Mouse (Mus musculus) Patski (cell line): ENCODE measurements around the gene Adamts20. TPM values are rescaled to one million over a fixed set of nuclear protein-coding genes. Genes with fewer than 3 reads are reported as not detected.

Experiments used
- ATAC-seq: fragments of 100-300 bp; one replicate; pipeline ENCODE4 v1.8.0; 2021
- CTCF ChIA-PET: fragments of 350-600 bp; sonication (Branson Sonifier 250); formaldehyde crosslinking; loops from one replicate; lab custom pipeline; 2022; ENCODE audit warnings: inconsistent platforms; lab: Charles Lee
- POLR2A ChIA-PET: fragments of 350-600 bp; sonication (Branson Sonifier 250); formaldehyde crosslinking; loops from one replicate; lab custom pipeline; 2022; ENCODE audit warnings: antibody characterized with exemption, inconsistent platforms; lab: Charles Lee
- DNase-seq: peaks from one replicate; pipeline ENCODE4 v3.0.0-alpha.2; 2011; ENCODE audit warnings: low read depth, low spot score
- H3K27me3 ChIP-seq: fragments of 371-371 bp; one replicate; pipeline ENCODE4 v1.5.1; 2021
- CTCF ChIP-seq: fragments of 100-300 bp; IDR thresholded peaks from one replicate; pipeline ENCODE4 v1.5.1; 2021
- in situ Hi-C: fragments of 300-500 bp; cut with MboI; formaldehyde crosslinking; loops from 3 replicates; pipeline ENCODE4 v1.11.1; 2018; ENCODE audit warnings: low pct_unique_long_range_greater_than_20kb, mixed read lengths
- polyA plus RNA-seq: library from polyadenylated mRNA; unstranded; gene quantifications from one replicate; pipeline ENCODE4 v1.2.3, GENCODE M21; 2021

The Adamts20 gene
- polyA plus RNA-seq, 1 experiment from 2014 or later, result 0.03 TPM

GRCm38 (mm10) chr15:94444437-94445136 lies 20.6 kb downstream of the Adamts20 start:
- TF ChIP-seq CTCF, result no peak
- ChIA-PET POLR2A (no interaction called here), CTCF (no interaction called here)
- no peak for ATAC-seq
- no peak for DNase-seq
- no peaks in the 10 kb centered on the region for H3K27me3 ChIP-seq
- in situ Hi-C loops, result no loop called here

- DNase-seq (no peak), ATAC-seq (no peak)
- in situ Hi-C loops, result no loop called here
- ChIA-PET POLR2A (no interaction called here), CTCF (no interaction called here)
- TF ChIP-seq CTCF, result no peak
- no peaks in the 10 kb centered on the region for H3K27me3 ChIP-seq
Measured at GRCm38 (mm10) chr15:94444043-94444436, 21.2 kb downstream of the Adamts20 start.

- POLR2A ChIA-PET, result no interaction called here
- TF ChIP-seq CTCF, result no peak
- DNase-seq (no peak), ATAC-seq (peak; percentile 47)
- CTCF ChIA-PET, result interaction anchor here (1.7 kb wide), 1 partner anchor 12 kb away, joined by 5 read pairs; no protein-coding TSS in a partner anchor
- H3K27me3 ChIP-seq, result no peaks in the 10 kb centered on the region
- in situ Hi-C loops, result no loop called here
Measured at GRCm38 (mm10) chr15:94443025-94443424, 22.2 kb downstream of the Adamts20 start.

GRCm38 (mm10) chr15:94435532-94435931 lies 29.7 kb downstream of the Adamts20 start:
- ATAC-seq (no peak), DNase-seq (no peak)
- in situ Hi-C loops, result no loop called here
- CTCF ChIA-PET, result no interaction called here
- POLR2A ChIA-PET, result no interaction called here
- no peaks in the 10 kb centered on the region for H3K27me3 ChIP-seq
- TF ChIP-seq CTCF, result no peak

- no peak for TF ChIP-seq CTCF
- ChIA-PET POLR2A (no interaction called here), CTCF (interaction anchor here (1.4 to 2.0 kb wide), 2 partner anchors 11 to 19 kb away, joined by 3 to 5 read pairs; no protein-coding TSS in a partner anchor)
- DNase-seq (no peak), ATAC-seq (no peak)
- no peaks in the 10 kb centered on the region for H3K27me3 ChIP-seq
- in situ Hi-C loops, result no loop called here
Measured at GRCm38 (mm10) chr15:94430681-94431405, 34.4 kb downstream of the Adamts20 start.

GRCm38 (mm10) chr15:94428726-94429125 lies 36.5 kb downstream of the Adamts20 start:
- POLR2A ChIA-PET, result no interaction called here
- no peak for TF ChIP-seq CTCF
- ATAC-seq, result no peak
- DNase-seq, result no peak
- CTCF ChIA-PET, result interaction anchor here (1.0 kb wide), 1 partner anchor 20 kb away, joined by 4 read pairs; no protein-coding TSS in a partner anchor
- H3K27me3 ChIP-seq, result no peaks in the 10 kb centered on the region
- in situ Hi-C loops, result no loop called here

GRCm38 (mm10) chr15:94427482-94428214 lies 37.6 kb downstream of the Adamts20 start:
- no peak for TF ChIP-seq CTCF
- ATAC-seq (no peak), DNase-seq (no peak)
- POLR2A ChIA-PET, result no interaction called here
- H3K27me3 ChIP-seq, result peaks cover 6% of the 10 kb centered on the region
- in situ Hi-C loops, result no loop called here
- CTCF ChIA-PET, result no interaction called here

- ChIA-PET CTCF (interaction anchor here (1.0 kb wide), 1 partner anchor 10 kb away, joined by 3 read pairs; no protein-coding TSS in a partner anchor), POLR2A (interaction anchor here (0.6 kb wide), 1 partner anchor 9 kb away, joined by 3 read pairs; no protein-coding TSS in a partner anchor)
- DNase-seq, result no peak
- no peak for ATAC-seq
- peaks cover 19% of the 10 kb centered on the region for H3K27me3 ChIP-seq
- in situ Hi-C loops, result no loop called here
- TF ChIP-seq CTCF, result no peak
Measured at GRCm38 (mm10) chr15:94420526-94420925, 44.7 kb downstream of the Adamts20 start.

- DNase-seq, result no peak
- TF ChIP-seq CTCF, result no peak
- in situ Hi-C loops, result no loop called here
- ChIA-PET CTCF (interaction anchor here (1.4 kb wide), 1 partner anchor 14 kb away, joined by 3 read pairs; no protein-coding TSS in a partner anchor), POLR2A (no interaction called here)
- no peak for ATAC-seq
- H3K27me3 ChIP-seq, result peaks cover 19% of the 10 kb centered on the region
Measured at GRCm38 (mm10) chr15:94419167-94419566, 46.1 kb downstream of the Adamts20 start.

- peaks cover 19% of the 10 kb centered on the region for H3K27me3 ChIP-seq
- DNase-seq (no peak), ATAC-seq (no peak)
- POLR2A ChIA-PET, result no interaction called here
- CTCF ChIA-PET, result interaction anchor here (1.4 kb wide), 1 partner anchor 13 kb away, joined by 3 read pairs; no protein-coding TSS in a partner anchor
- in situ Hi-C loops, result no loop called here
- no peak for TF ChIP-seq CTCF
Measured at GRCm38 (mm10) chr15:94418427-94418826, 46.8 kb downstream of the Adamts20 start.
